Mouse (Mus musculus) heart, embryonic 12.5 days (tissue): ENCODE measurements at regions not wholly inside any gene's neighbourhood (a gene's known extent, or its start where the extent isn't known, plus 50 kb on each side); places are given as distances from the start of the nearest gene placed in this dataset.

Experiments
- ATAC-seq: fragments of 200-750 bp; cut with Nextera tagmentation; 2 replicates; pipeline ENCODE4 v1.8.0; 2017; ENCODE audit warnings: moderate TSS enrichment, moderate library complexity; ENCODE audit not compliant: insufficient number of reproducible peaks, low FRiP score
- H3K27ac ChIP-seq: fragments of 300-500 bp; sonication (generic); 2 replicates; pipeline ENCODE4 v1.5.1; 2016; ENCODE audit warnings: mild to moderate bottlenecking, moderate library complexity; ENCODE audit not compliant: poor library complexity, severe bottlenecking
- H3K27me3 ChIP-seq: fragments of 300-500 bp; sonication (generic); replicated peaks from 2 replicates; pipeline ENCODE4 v1.6.1; 2016; ENCODE audit warnings: mild to moderate bottlenecking, moderate library complexity
- H3K36me3 ChIP-seq: fragments of 300-500 bp; sonication (generic); 2 replicates; pipeline ENCODE4 v1.6.1; 2016; ENCODE audit warnings: mild to moderate bottlenecking, moderate library complexity
- H3K4me1 ChIP-seq: fragments of 300-500 bp; sonication (generic); replicated peaks from 2 replicates; pipeline ENCODE4 v1.6.1; 2016; ENCODE audit warnings: mild to moderate bottlenecking
- H3K4me2 ChIP-seq: fragments of 300-500 bp; sonication (generic); 2 replicates; pipeline ENCODE4 v1.6.1; 2016; ENCODE audit warnings: mild to moderate bottlenecking, moderate library complexity
- H3K4me3 ChIP-seq: fragments of 300-500 bp; sonication (generic); 2 replicates; pipeline ENCODE4 v1.5.1; 2016; ENCODE audit warnings: mild to moderate bottlenecking
- H3K9ac ChIP-seq: fragments of 300-500 bp; sonication (generic); 2 replicates; pipeline ENCODE4 v1.6.1; 2016; ENCODE audit warnings: mild to moderate bottlenecking, moderate library complexity
- H3K9me3 ChIP-seq: fragments of 300-500 bp; sonication (generic); replicated peaks from 2 replicates; pipeline ENCODE4 v1.6.1; 2016; ENCODE audit warnings: mild to moderate bottlenecking, moderate library complexity
- WGBS: fragments of 180-500 bp; shearing (Covaris S2); methylation state at CpG from one replicate; pipeline ENCODE4 v1.1.7; 2016; 5-methylcytosine and 5-hydroxymethylcytosine counted together

GRCm38 (mm10) chr12:54290311-54290710 is 86.7 kb upstream of the Egln3 start:
- Histone ChIP-seq H3K36me3 (no peaks in the 10 kb centered on the region), H3K4me3 (no peak overlapping the region), H3K4me2 (no peak overlapping the region), H3K27ac (no peak overlapping the region), H3K4me1 (peaks cover 25% of the 10 kb centered on the region), H3K9ac (no peak overlapping the region), H3K9me3 (no peaks in the 10 kb centered on the region), H3K27me3 (no peaks in the 10 kb centered on the region)
- WGBS: 86% methylated on average over 2 of the region's 2 CpGs
- no peak for ATAC-seq

GRCm38 (mm10) chr12:54288747-54289146 is 85.1 kb upstream of the Egln3 start:
- WGBS: 66% methylated on average over 4 of the region's 4 CpGs
- no peak for ATAC-seq
- no peak overlapping the region for H3K9ac ChIP-seq
- H3K4me1 ChIP-seq: peaks cover 25% of the 10 kb centered on the region
- no peak overlapping the region for H3K4me3 ChIP-seq
- no peaks in the 10 kb centered on the region for H3K36me3 ChIP-seq
- no peaks in the 10 kb centered on the region for H3K9me3 ChIP-seq
- no peak overlapping the region for H3K27ac ChIP-seq
- no peak overlapping the region for H3K4me2 ChIP-seq
- no peaks in the 10 kb centered on the region for H3K27me3 ChIP-seq

DNA sequence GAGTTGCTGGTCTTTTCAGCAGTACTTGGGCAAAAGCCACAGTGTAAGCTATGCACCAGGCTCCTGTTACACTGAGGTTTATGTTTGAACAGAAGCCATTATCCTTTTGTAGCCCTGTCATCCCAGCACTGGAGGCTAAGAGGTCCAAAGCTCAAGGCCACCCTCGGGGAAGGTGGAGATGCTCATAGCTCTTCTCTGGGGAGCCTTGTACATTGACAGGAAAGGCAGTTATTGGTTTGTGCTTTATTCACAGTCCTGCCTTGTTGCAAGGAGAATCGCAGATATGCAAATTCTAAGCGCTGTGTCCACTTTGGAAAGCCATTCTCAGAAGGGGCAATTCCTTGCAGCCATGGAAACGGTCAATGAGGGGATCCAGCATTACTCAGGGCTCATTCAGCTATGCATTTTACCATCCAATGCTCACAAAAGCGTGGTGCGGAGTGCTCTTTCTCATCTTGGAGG is 84.4 kb upstream of the Egln3 start:
- H3K4me2 ChIP-seq: no peak overlapping the region
- H3K27ac ChIP-seq: no peak overlapping the region
- H3K4me3 ChIP-seq: no peak overlapping the region
- no peaks in the 10 kb centered on the region for H3K36me3 ChIP-seq
- no peaks in the 10 kb centered on the region for H3K9me3 ChIP-seq
- H3K4me1 ChIP-seq: peaks cover 25% of the 10 kb centered on the region
- 83% methylated on average over 6 of the region's 6 CpGs for WGBS
- no peak overlapping the region for H3K9ac ChIP-seq
- H3K27me3 ChIP-seq: no peaks in the 10 kb centered on the region
- no peak for ATAC-seq

DNA sequence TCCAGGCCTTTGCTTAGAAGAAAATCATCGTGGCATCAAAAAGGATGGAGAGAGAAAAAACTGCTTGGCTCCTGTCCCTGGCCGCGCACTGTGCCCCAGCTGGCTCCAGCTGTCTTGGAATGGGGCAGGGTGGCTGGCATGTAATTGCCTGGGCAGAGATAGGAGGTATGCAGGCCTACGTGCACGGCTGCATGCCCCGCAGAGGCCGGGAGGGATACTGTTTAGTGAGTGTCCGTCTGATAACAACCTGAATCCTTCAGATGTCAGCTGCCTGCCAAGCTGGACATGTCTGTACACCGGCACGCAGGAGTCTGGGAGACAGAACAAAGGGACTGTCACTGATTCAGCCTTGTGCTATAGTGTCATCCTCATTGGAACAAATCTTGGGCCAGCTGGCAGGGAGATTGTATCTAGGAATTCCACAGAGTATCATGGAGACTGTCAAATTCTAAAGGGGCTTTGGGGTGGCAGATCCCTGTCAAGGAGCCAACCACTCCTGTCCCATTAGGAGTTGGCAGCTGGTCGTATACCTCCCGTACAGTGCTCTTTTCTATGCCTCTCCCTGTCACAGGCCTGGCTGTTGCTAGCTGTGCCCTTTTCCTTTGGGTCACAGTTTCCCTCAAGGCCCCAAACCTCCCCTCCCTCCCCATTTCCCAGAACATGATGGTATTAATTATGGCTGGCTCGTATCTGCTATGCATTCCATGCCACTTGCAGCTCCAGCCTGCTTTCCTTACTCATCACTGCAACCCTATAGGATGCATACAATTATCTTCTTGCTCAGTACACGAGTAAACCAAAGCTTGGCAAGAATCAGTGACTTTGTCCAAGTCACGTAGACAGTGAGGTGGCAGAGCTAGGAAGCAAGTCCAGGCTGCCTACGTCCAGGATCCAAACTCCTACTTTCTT is 83.5 kb upstream of the Egln3 start:
- Histone ChIP-seq H3K4me1 (peaks cover 28% of the 10 kb centered on the region), H3K9me3 (no peaks in the 10 kb centered on the region), H3K4me2 (no peak overlapping the region), H3K4me3 (no peak overlapping the region), H3K27ac (peak overlapping the region; percentile 19; the same call in 1 of the 2 replicates), H3K9ac (no peak overlapping the region), H3K36me3 (no peaks in the 10 kb centered on the region), H3K27me3 (no peaks in the 10 kb centered on the region)
- peak; percentile 49 for ATAC-seq
- WGBS: 45% methylated on average over 16 of the region's 16 CpGs

DNA sequence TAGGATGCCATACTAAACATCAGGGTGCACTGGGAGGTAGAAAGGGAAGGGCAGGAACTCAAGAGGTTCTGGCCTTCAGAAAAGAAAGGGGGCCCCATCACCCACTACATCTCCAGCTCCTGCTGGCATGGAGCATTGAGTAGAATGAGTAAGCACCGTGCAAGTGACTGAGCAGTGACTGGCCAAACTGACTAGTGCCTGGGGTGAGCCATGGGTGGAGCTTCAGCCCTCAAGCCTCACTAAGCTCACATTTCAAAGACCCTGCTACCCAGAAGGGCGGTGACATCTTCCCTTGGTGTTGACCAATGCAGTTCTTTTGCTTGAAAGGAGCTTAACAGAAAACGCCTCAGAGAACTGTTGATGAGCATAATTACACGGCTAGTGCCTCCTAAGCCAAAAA is 80.0 kb upstream of the Egln3 start:
- Histone ChIP-seq H3K27me3 (no peaks in the 10 kb centered on the region), H3K9ac (no peak overlapping the region), H3K27ac (no peak overlapping the region), H3K4me3 (no peak overlapping the region), H3K4me2 (no peak overlapping the region), H3K4me1 (peaks cover 27% of the 10 kb centered on the region), H3K9me3 (no peaks in the 10 kb centered on the region), H3K36me3 (no peaks in the 10 kb centered on the region)
- no peak for ATAC-seq
- 35% methylated on average over 4 of the region's 4 CpGs for WGBS

DNA sequence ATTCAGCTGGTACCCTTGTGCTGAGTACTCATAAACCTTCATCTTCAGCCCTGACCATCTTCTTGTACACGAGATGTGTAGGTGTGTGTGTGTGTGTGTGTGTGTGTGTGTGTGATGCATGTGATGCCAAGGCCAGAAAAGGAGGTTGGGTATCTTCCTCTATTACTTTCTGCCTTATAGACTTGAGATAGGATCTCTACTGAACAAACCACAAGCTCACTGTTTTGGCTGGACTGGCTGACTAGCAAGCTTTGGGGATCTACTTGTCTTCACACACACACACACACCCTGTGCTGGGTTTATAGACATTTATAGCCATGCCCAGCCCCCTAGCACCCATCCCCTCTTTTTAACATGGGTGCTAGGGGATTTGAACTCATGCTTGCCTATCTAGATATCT is 79.4 kb upstream of the Egln3 start:
- no peak for ATAC-seq
- Histone ChIP-seq H3K36me3 (no peaks in the 10 kb centered on the region), H3K27me3 (no peaks in the 10 kb centered on the region), H3K4me3 (no peak overlapping the region), H3K4me1 (peaks cover 23% of the 10 kb centered on the region), H3K27ac (no peak overlapping the region), H3K9me3 (no peaks in the 10 kb centered on the region), H3K4me2 (no peak overlapping the region), H3K9ac (no peak overlapping the region)
- WGBS: 83% methylated on average over 1 of the region's 1 CpGs

- H3K4me1 ChIP-seq: peaks cover 16% of the 10 kb centered on the region; the same call in 1 of the 2 replicates
- no peaks in the 10 kb centered on the region for H3K9me3 ChIP-seq
- H3K9ac ChIP-seq: no peak overlapping the region
- 49% methylated on average over 4 of the region's 4 CpGs for WGBS
- no peak overlapping the region for H3K27ac ChIP-seq
- no peaks in the 10 kb centered on the region for H3K27me3 ChIP-seq
- ATAC-seq: no peak
- H3K36me3 ChIP-seq: no peaks in the 10 kb centered on the region
- H3K4me2 ChIP-seq: no peak overlapping the region
- H3K4me3 ChIP-seq: no peak overlapping the region
These were observed 78.7 kb upstream of the Egln3 start for GRCm38 (mm10) chr12:54282281-54282921.

GRCm38 (mm10) chr12:54280457-54280856 is 76.8 kb upstream of the Egln3 start:
- WGBS: 74% methylated on average over 4 of the region's 4 CpGs
- no peak overlapping the region for H3K4me2 ChIP-seq
- H3K9me3 ChIP-seq: no peaks in the 10 kb centered on the region
- no peaks in the 10 kb centered on the region for H3K36me3 ChIP-seq
- H3K4me1 ChIP-seq: peaks cover 5% of the 10 kb centered on the region; the same call in 1 of the 2 replicates
- H3K27me3 ChIP-seq: no peaks in the 10 kb centered on the region
- H3K27ac ChIP-seq: no peak overlapping the region
- no peak for ATAC-seq
- no peak overlapping the region for H3K9ac ChIP-seq
- H3K4me3 ChIP-seq: no peak overlapping the region

GRCm38 (mm10) chr12:54280001-54280400 is 76.3 kb upstream of the Egln3 start:
- no peak overlapping the region for H3K4me3 ChIP-seq
- no peak overlapping the region for H3K9ac ChIP-seq
- H3K27ac ChIP-seq: no peak overlapping the region
- ATAC-seq: no peak
- H3K4me2 ChIP-seq: no peak overlapping the region
- no peaks in the 10 kb centered on the region for H3K9me3 ChIP-seq
- no peaks in the 10 kb centered on the region for H3K36me3 ChIP-seq
- H3K27me3 ChIP-seq: no peaks in the 10 kb centered on the region
- WGBS: 69% methylated on average over 3 of the region's 3 CpGs
- peaks cover 5% of the 10 kb centered on the region; the same call in 1 of the 2 replicates for H3K4me1 ChIP-seq

DNA sequence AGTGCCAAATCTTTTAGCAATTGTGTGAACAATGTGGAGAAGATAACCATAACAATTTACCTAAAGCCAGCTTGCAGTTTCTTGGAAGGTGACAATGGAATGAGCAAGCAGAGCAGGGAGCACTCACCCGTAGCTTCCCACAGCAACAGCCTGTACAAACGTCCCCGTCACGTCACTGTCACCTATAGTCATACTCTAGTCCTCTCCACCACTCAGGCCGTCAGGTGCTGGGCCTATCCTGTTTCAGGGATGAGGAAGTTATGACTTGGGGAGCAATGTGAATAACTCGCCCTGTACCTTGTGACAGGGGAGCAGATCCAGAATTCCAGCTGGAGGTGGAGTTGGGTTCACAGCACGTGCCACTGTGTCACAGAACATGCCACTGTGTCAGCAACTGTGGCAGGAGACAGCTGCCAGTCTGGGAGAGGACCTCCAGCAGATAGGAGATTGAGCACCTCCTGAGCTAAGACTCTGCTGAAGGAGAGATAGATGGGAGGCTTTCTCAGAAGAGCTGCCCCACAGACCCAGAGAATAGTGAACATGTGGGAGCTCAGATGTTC is 73.4 kb upstream of the Egln3 start:
- 66% methylated on average over 7 of the region's 7 CpGs for WGBS
- Histone ChIP-seq H3K9ac (no peak overlapping the region), H3K27me3 (no peaks in the 10 kb centered on the region), H3K4me2 (no peak overlapping the region), H3K4me1 (peaks cover 5% of the 10 kb centered on the region; the same call in 1 of the 2 replicates), H3K9me3 (no peaks in the 10 kb centered on the region), H3K27ac (no peak overlapping the region), H3K36me3 (no peaks in the 10 kb centered on the region), H3K4me3 (no peak overlapping the region)
- no peak for ATAC-seq

- Histone ChIP-seq H3K9ac (no peak overlapping the region), H3K27me3 (no peaks in the 10 kb centered on the region), H3K4me1 (0 out of 2 replicates have a peak, but pooled peaks cover 3% of the 10 kb centered on the region), H3K9me3 (no peaks in the 10 kb centered on the region), H3K4me3 (no peak overlapping the region), H3K36me3 (no peaks in the 10 kb centered on the region), H3K27ac (no peak overlapping the region), H3K4me2 (no peak overlapping the region)
- 89% methylated on average over 4 of the region's 4 CpGs for WGBS
- ATAC-seq: no peak
These were observed 69.8 kb upstream of the Egln3 start for GRCm38 (mm10) chr12:54273506-54273905.
